Mouse (Mus musculus) heart, embryonic 14.5 days (tissue): ENCODE measurements around the gene 4632433K11Rik. TPM values are rescaled to one million over a fixed set of nuclear protein-coding genes. Genes with fewer than 3 reads are reported as not detected.

ENCODE experiments used
- ATAC-seq: fragments of 200-750 bp; cut with Nextera tagmentation; 2 replicates; pipeline ENCODE4 v1.8.0; 2017; ENCODE audit warnings: low read depth, moderate TSS enrichment; ENCODE audit not compliant: insufficient number of reproducible peaks, insufficient read depth, low FRiP score
- H3K27ac ChIP-seq, 2 experiments: fragments of 200-500 bp in 1 of 2; fragments of 300-500 bp in 1 of 2; sonication (generic) in 1 of 2; replicated peaks in 1 of 2; 2 replicates each; pipeline ENCODE4 v1.5.1; 2012 to 2014; ENCODE audit warnings: low read depth in 2 of 2, low read length in 2 of 2, control low read depth in 1 of 2, mild to moderate bottlenecking in 1 of 2, mixed read lengths in 1 of 2; ENCODE audit not compliant: control insufficient read depth in 1 of 2, insufficient read depth in 1 of 2
- H3K27me3 ChIP-seq: fragments of 300-500 bp; sonication (generic); 2 replicates; pipeline ENCODE4 v1.6.1; 2014; ENCODE audit warnings: mild to moderate bottlenecking, low read length, control low read depth; ENCODE audit not compliant: control insufficient read depth, insufficient read depth
- H3K36me3 ChIP-seq: fragments of 300-500 bp; sonication (generic); 2 replicates; pipeline ENCODE4 v1.6.1; 2014; ENCODE audit warnings: mild to moderate bottlenecking, control low read depth, low read length, mixed read lengths; ENCODE audit not compliant: control insufficient read depth, insufficient read depth
- H3K4me1 ChIP-seq, 2 experiments: fragments of 200-500 bp in 1 of 2; fragments of 300-500 bp in 1 of 2; sonication (generic) in 1 of 2; 2 replicates each; pipeline ENCODE4 v1.6.1; 2012 to 2014; ENCODE audit warnings: low read length in 2 of 2, control low read depth in 1 of 2, mixed read lengths in 1 of 2; ENCODE audit not compliant: control insufficient read depth in 2 of 2, insufficient read depth in 2 of 2
- H3K4me2 ChIP-seq: fragments of 300-500 bp; sonication (generic); 2 replicates; pipeline ENCODE4 v1.6.1; 2014; ENCODE audit warnings: mild to moderate bottlenecking, low read length
- H3K4me3 ChIP-seq, 2 experiments: fragments of 200-500 bp in 1 of 2; fragments of 300-500 bp in 1 of 2; sonication (generic) in 1 of 2; 2 replicates each; pipeline ENCODE4 v1.5.1; 2012 to 2014; ENCODE audit warnings: low read length in 2 of 2, mild to moderate bottlenecking in 2 of 2, control low read depth in 1 of 2, low read depth in 1 of 2, moderate library complexity in 1 of 2; ENCODE audit not compliant: control insufficient read depth in 1 of 2, insufficient read depth in 1 of 2
- H3K9ac ChIP-seq: fragments of 300-500 bp; sonication (generic); 2 replicates; pipeline ENCODE4 v1.6.1; 2014; ENCODE audit warnings: mild to moderate bottlenecking, low read length
- H3K9me3 ChIP-seq: fragments of 300-500 bp; sonication (generic); 2 replicates; pipeline ENCODE4 v1.6.1; 2016; ENCODE audit warnings: low read length, control low read depth; ENCODE audit not compliant: control insufficient read depth
- WGBS: fragments of 180-500 bp; shearing (Covaris S2); extraction: QIAGEN DNeasy Blood & Tissue Kit; methylation state at CpG from one replicate; pipeline ENCODE4 v1.1.7; 2014; 5-methylcytosine and 5-hydroxymethylcytosine counted together
- polyA plus RNA-seq: library from polyadenylated mRNA; unstranded; fragments of >200 nt; fragmentation: Nextera tagmentation; extraction: Ambion mirVana; gene quantifications from 2 replicates; pipeline ENCODE4 v1.2.1, GENCODE M21; 2014

4632433K11Rik gene
- polyA plus RNA-seq, 1 experiment from 2014 or later: not detected

DNA sequence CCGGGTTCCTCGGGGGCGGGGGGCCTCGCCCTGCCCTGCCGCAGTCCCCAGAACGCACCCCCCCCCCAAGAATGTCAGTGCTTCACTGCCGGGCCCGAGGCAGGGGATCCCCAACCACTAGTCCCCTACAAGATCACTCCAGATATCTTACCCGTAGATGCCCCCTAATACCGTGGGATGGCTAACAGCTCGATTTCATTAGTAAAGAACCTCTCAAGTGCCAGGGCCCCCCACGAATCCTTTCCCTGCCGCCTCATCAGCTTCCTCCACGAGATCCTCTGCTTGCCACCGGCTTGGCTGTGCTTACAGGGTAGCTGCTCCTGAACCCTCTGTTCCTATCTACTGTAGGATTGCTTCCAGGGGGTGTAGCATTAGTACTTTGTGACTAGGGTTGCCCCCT is 13.2 kb upstream of the 4632433K11Rik start:
- Histone ChIP-seq H3K36me3 (peaks cover 46% of the 10 kb centered on the region), H3K27ac (peak overlapping the region; percentile 76 to 97), H3K4me1 (peaks cover 4 to 14% of the 10 kb centered on the region in 2 experiments), H3K27me3 (no peaks in the 10 kb centered on the region), H3K4me3 (peak overlapping the region; percentile 79 to 86), H3K9ac (peak overlapping the region; percentile 97), H3K4me2 (peak overlapping the region; percentile 80), H3K9me3 (no peaks in the 10 kb centered on the region)
- WGBS: 0% methylated on average over 14 of the region's 15 CpGs
- ATAC-seq: no peak

DNA sequence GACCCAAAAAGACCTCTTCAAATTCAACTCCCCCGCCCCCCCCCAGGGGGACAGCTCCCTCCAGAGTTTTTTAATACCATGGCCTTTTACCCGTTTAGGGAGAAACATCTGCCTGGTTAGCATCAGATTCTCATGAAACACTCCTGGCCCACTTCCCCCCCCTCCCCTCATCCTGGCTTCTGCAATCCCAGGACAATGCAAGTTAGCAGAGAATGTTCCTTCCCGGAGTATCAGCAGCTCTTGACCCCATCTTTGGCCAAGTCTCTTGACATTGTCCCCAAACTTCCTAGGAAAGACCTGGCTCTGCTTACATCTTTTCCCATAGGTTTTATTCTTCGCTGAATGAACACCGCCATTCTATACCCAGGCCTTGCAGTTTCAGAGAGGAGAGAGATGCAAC is 12.7 kb upstream of the 4632433K11Rik start:
- Histone ChIP-seq H3K9me3 (no peaks in the 10 kb centered on the region), H3K4me3 (peak overlapping the region; percentile 79 to 86), H3K36me3 (peaks cover 51% of the 10 kb centered on the region), H3K9ac (peak overlapping the region; percentile 97), H3K27ac (peak overlapping the region; percentile 76 to 97; a peak in 3 of 4 replicates), H3K4me1 (peaks cover 4 to 10% of the 10 kb centered on the region in 2 experiments), H3K27me3 (no peaks in the 10 kb centered on the region), H3K4me2 (peak overlapping the region; percentile 80)
- WGBS: 51% methylated on average over 5 of the region's 5 CpGs
- no peak for ATAC-seq

- WGBS: 90% methylated on average over 22 of the region's 22 CpGs
- H3K9me3 ChIP-seq: peaks cover 35% of the 10 kb centered on the region
- peaks cover 94% of the 10 kb centered on the region for H3K36me3 ChIP-seq
- H3K4me3 ChIP-seq: no peak overlapping the region
- H3K27ac ChIP-seq: no peak overlapping the region
- no peak for ATAC-seq
- H3K9ac ChIP-seq: no peak overlapping the region
- no peaks in the 10 kb centered on the region for H3K4me1 ChIP-seq
- H3K4me2 ChIP-seq: no peak overlapping the region
- no peaks in the 10 kb centered on the region for H3K27me3 ChIP-seq
Measured at GRCm38 (mm10) chr7:5029543-5029942, 4.4 kb upstream of the 4632433K11Rik start.

DNA sequence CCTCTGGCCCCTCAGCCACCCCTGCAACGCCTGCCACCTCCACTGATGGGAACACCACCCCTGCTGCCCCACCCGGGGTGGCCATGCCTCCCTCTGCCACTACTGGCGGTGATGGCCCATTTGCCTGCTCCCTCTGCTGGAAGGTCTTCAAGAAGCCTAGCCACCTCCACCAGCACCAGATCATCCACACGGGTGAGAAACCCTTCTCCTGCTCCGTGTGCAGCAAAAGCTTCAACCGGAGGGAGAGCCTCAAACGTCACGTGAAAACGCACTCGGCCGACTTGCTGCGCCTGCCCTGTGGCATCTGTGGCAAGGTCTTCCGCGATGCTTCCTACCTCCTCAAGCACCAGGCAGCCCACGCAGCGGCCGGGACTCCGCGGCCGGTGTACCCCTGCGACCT is 4.0 kb upstream of the 4632433K11Rik start:
- no peak overlapping the region for H3K4me2 ChIP-seq
- no peak overlapping the region for H3K4me3 ChIP-seq
- no peak overlapping the region for H3K27ac ChIP-seq
- H3K9ac ChIP-seq: no peak overlapping the region
- H3K36me3 ChIP-seq: peaks cover 94% of the 10 kb centered on the region
- H3K9me3 ChIP-seq: peaks cover 35% of the 10 kb centered on the region
- no peak for ATAC-seq
- WGBS: 90% methylated on average over 21 of the region's 21 CpGs
- H3K27me3 ChIP-seq: no peaks in the 10 kb centered on the region
- H3K4me1 ChIP-seq: no peaks in the 10 kb centered on the region

- H3K36me3 ChIP-seq: peaks cover 95% of the 10 kb centered on the region
- ATAC-seq: 0 out of 2 replicates have a peak, but pooled peaks have one; percentile 9
- no peak overlapping the region for H3K9ac ChIP-seq
- peaks cover 35% of the 10 kb centered on the region for H3K9me3 ChIP-seq
- no peak overlapping the region for H3K27ac ChIP-seq
- H3K4me1 ChIP-seq: no peaks in the 10 kb centered on the region
- no peak overlapping the region for H3K4me2 ChIP-seq
- no peaks in the 10 kb centered on the region for H3K27me3 ChIP-seq
- WGBS: 81% methylated on average over 63 of the region's 63 CpGs
- no peak overlapping the region for H3K4me3 ChIP-seq
Measured at GRCm38 (mm10) chr7:5030554-5031275, 3.2 kb upstream of the 4632433K11Rik start.

DNA sequence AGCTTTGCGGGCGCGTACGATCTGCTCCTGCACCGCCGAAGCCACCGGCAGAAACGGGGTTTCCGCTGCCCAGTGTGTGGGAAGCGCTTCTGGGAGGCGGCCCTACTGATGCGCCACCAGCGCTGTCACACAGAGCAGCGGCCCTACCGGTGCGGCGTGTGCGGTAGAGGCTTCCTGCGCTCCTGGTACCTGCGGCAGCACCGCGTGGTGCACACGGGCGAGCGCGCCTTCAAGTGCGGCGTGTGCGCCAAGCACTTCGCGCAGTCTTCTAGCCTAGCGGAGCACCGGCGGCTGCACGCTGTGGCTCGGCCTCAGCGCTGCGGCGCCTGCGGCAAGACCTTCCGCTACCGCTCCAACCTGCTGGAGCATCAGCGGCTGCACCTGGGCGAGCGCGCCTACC is 2.4 kb upstream of the 4632433K11Rik start:
- ATAC-seq: no peak
- no peak overlapping the region for H3K4me3 ChIP-seq
- no peak overlapping the region for H3K4me2 ChIP-seq
- H3K36me3 ChIP-seq: peaks cover 94% of the 10 kb centered on the region
- peaks cover 35% of the 10 kb centered on the region for H3K9me3 ChIP-seq
- no peaks in the 10 kb centered on the region for H3K27me3 ChIP-seq
- WGBS: 82% methylated on average over 45 of the region's 46 CpGs
- no peaks in the 10 kb centered on the region for H3K4me1 ChIP-seq
- H3K9ac ChIP-seq: no peak overlapping the region
- H3K27ac ChIP-seq: no peak overlapping the region

DNA sequence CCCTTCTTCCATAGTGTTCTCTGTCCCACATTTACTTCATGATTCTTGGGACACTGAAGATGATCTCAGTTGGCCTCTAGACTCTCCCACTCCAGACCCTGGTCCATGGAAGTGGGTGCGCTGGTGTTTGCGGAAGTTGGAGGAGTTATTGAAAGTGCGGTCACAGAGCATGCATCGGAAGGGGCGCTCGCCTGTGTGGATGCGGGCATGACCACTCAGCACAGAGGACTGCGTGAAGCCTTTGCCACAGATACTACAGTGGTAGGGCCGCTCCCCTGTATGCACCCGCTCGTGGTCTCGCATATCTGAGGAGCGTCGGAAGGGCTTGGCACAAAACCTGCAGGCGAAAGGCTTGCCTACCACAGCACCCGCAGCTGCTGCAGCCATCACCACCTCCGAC is 1.7 kb downstream of the 4632433K11Rik start:
- WGBS: 95% methylated on average over 17 of the region's 17 CpGs
- ATAC-seq: no peak
- Histone ChIP-seq H3K4me1 (peaks cover 2 to 11% of the 10 kb centered on the region in 2 experiments; a peak in 3 of 4 replicates), H3K27ac (no peak overlapping the region), H3K9me3 (peaks cover 18% of the 10 kb centered on the region), H3K36me3 (peaks cover 55% of the 10 kb centered on the region), H3K27me3 (no peaks in the 10 kb centered on the region), H3K4me3 (no peak overlapping the region), H3K9ac (no peak overlapping the region), H3K4me2 (no peak overlapping the region)

DNA sequence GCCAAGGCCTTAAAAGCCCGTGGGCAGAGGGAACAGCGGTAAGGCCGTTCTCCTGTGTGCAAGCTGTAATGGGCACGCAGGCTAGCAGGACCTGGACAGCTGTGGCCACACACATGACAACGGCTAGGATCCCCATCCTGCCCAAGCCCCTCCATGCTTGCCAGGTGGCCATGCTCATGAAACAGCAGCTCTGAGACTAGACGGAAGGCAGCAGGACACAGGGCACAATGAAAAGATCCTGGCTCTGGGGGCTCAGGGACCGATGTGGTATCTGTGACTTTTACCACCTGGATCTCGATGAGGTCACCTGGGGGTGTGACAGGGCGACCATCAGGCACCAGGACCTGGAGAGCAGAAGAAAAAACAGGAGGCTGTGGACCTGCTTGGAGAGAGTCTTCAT is 2.2 kb downstream of the 4632433K11Rik start:
- H3K4me1 ChIP-seq: peaks cover 2 to 11% of the 10 kb centered on the region in 2 experiments; a peak in 3 of 4 replicates
- WGBS: 94% methylated on average over 9 of the region's 9 CpGs
- no peak for ATAC-seq
- no peak overlapping the region for H3K4me2 ChIP-seq
- H3K9me3 ChIP-seq: peaks cover 13% of the 10 kb centered on the region
- H3K4me3 ChIP-seq: no peak overlapping the region
- no peaks in the 10 kb centered on the region for H3K27me3 ChIP-seq
- H3K36me3 ChIP-seq: peaks cover 51% of the 10 kb centered on the region
- H3K27ac ChIP-seq: no peak overlapping the region
- H3K9ac ChIP-seq: no peak overlapping the region
